Mouse (Mus musculus) G1E (cell line): ENCODE data around the gene Rcbtb2.

ENCODE experiments used
- CTCF ChIP-seq: IDR thresholded peaks from 2 replicates; pipeline ENCODE4 v1.5.1; 2012; ENCODE audit warnings: low read depth, low read length, inconsistent platforms, mixed read lengths
- GATA1 ChIP-seq: IDR thresholded peaks from 2 replicates; pipeline ENCODE4 v1.6.1; 2012; ENCODE audit warnings: borderline replicate concordance, low read length, inconsistent platforms, mixed read lengths
- GATA2 ChIP-seq: IDR thresholded peaks from 2 replicates; pipeline ENCODE4 v1.6.1; 2012; ENCODE audit warnings: low read depth, low read length, inconsistent platforms, borderline replicate concordance
- POLR2AphosphoS5 ChIP-seq: IDR thresholded peaks from 2 replicates; pipeline ENCODE4 v1.6.1; 2012; ENCODE audit warnings: low read depth, low read length, inconsistent platforms; ENCODE audit not compliant: insufficient replicate concordance
- TAL1 ChIP-seq: conservative IDR thresholded peaks from 2 replicates; pipeline ENCODE4 v1.6.1; 2012; ENCODE audit warnings: low read depth, low read length, inconsistent platforms, mixed read lengths

DNA sequence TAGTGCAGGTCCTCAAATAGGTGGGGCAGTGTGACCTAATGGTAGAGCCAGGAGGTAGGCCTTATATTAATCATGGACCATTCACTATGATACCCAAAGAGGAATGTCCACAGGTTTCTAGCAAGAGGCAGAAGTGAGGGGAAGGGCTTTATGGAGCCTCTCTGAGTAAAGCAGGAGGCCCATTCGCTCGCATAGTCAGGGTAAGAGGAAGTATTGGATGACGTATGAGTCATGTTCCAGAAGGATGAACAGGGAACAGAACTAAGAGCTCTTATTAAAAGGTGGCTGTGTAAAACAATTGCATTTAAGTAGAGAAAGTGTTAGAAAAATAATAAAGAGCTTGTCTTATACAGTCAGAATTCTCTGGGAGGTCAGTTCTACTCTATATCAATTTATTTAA lies 57.8 kb downstream of the Rcbtb2 start:
- TF ChIP-seq CTCF (no peak), GATA1 (no peak), POLR2AphosphoS5 (no peak), TAL1 (no peak), GATA2 (no peak)
